Mouse (Mus musculus): ENCODE measurements around the gene 6330403K07Rik.

Gene 6330403K07Rik

GRCm38 (mm10) chr11:71033163-71033761 is at the start of gene 6330403K07Rik:
Gene 6330403K07Rik (minus strand): TSS chr11:71033513.
- DNase-seq (ENCODE audit: low spot score) = no peak

GRCm38 (mm10) chr11:71076342-71076741 is 43.0 kb upstream of the 6330403K07Rik start:
- no peak for DNase-seq (ENCODE audit: low spot score)

GRCm38 (mm10) chr11:71052554-71052953 is 19.2 kb upstream of the 6330403K07Rik start:
- DNase-seq (ENCODE audit: low spot score) = no peak

GRCm38 (mm10) chr11:71039526-71040298 is 6.4 kb upstream of the 6330403K07Rik start:
- no peak for DNase-seq (ENCODE audit: low spot score)

GRCm38 (mm10) chr11:71032491-71033162 is 686 bp downstream of the 6330403K07Rik start:
- no peak for DNase-seq (ENCODE audit: low spot score)

- no peak for DNase-seq (ENCODE audit: low spot score)
These were observed 1.2 kb downstream of the 6330403K07Rik start for GRCm38 (mm10) chr11:71032070-71032469.

GRCm38 (mm10) chr11:71029403-71030118 is 3.8 kb downstream of the 6330403K07Rik start:
- no peak for DNase-seq (ENCODE audit: low spot score)

GRCm38 (mm10) chr11:71028280-71028679 is 5.0 kb downstream of the 6330403K07Rik start:
- no peak for DNase-seq (ENCODE audit: low spot score)

- DNase-seq (ENCODE audit: low spot score) = peak; percentile 96
These were observed 13.9 kb downstream of the 6330403K07Rik start, which contains the start of the genes Mis12 and Derl2 for GRCm38 (mm10) chr11:71019201-71020068. Gene Mis12 (plus strand): TSS chr11:71019611. Gene Derl2 (minus strand): TSS chr11:71019841.

GRCm38 (mm10) chr11:71018416-71019200 is 14.7 kb downstream of the 6330403K07Rik start:
- no peak for DNase-seq (ENCODE audit: low spot score)

GRCm38 (mm10) chr11:71017051-71017450 is 16.3 kb downstream of the 6330403K07Rik start:
- no peak for DNase-seq (ENCODE audit: low spot score)

GRCm38 (mm10) chr11:71012743-71013142 is 20.6 kb downstream of the 6330403K07Rik start:
- no peak for DNase-seq (ENCODE audit: low spot score)

- no peak for DNase-seq (ENCODE audit: low spot score)
These were observed 25.0 kb downstream of the 6330403K07Rik start for GRCm38 (mm10) chr11:71008321-71008720.

- no peak for DNase-seq (ENCODE audit: low spot score)
These were observed 25.5 kb downstream of the 6330403K07Rik start for GRCm38 (mm10) chr11:71007831-71008230.

GRCm38 (mm10) chr11:71007026-71007425 is 26.3 kb downstream of the 6330403K07Rik start:
- no peak for DNase-seq (ENCODE audit: low spot score)

GRCm38 (mm10) chr11:71005046-71005445 is 28.3 kb downstream of the 6330403K07Rik start:
- DNase-seq (ENCODE audit: low spot score) = no peak

GRCm38 (mm10) chr11:71004316-71004773 is 29.0 kb downstream of the 6330403K07Rik start, which contains the start of gene Dhx33:
Gene Dhx33 (minus strand): TSS chr11:71004437.
- peak; percentile 91 for DNase-seq (ENCODE audit: low spot score)

- DNase-seq (ENCODE audit: low spot score) = no peak
These were observed 29.6 kb downstream of the 6330403K07Rik start for GRCm38 (mm10) chr11:71003611-71004315.

- no peak for DNase-seq (ENCODE audit: low spot score)
These were observed 32.1 kb downstream of the 6330403K07Rik start for GRCm38 (mm10) chr11:71001167-71001566.

All from ovary, postnatal 14 days (tissue).